In genomic region chr2:131154036-131154435, GRCm38 (mm10) we compare ENCODE assay signal across 31 mouse cellular contexts. TPM values are rescaled to one million over a fixed set of nuclear protein-coding genes. Genes with fewer than 3 reads are reported as not detected.
DNase-seq lines count a peak whose midpoint lies in the region; ATAC-seq lines count a peak whose summit lies in the region.
"Had no signal": no experiment of that assay in that cellular context is flagged by ENCODE, and none has a peak within 500 bp of the region (broad histone marks: within the 10 kb centered on the region; RNA-seq: fewer than 3 reads in every experiment).

No protein-coding gene starts in this region.

- H3K27ac ChIP-seq in liver, embryonic 12.5 days, result peak overlapping the region; percentile 85; the same call in 1 of the 2 replicates
- no peak overlapping the region for H3K27ac ChIP-seq in liver, embryonic 11.5 days (ENCODE audit: low read depth, low read length)
- H3K27ac ChIP-seq in liver, embryonic 15.5 days (replicated peaks), result peak overlapping the region; percentile 86
- 0 out of 2 replicates have a peak overlapping the region, but pooled peaks have one; percentile 14 for H3K27ac ChIP-seq in liver, embryonic 16.5 days (ENCODE audit: low read length)
- no peak overlapping the region for H3K27ac ChIP-seq in hindbrain, embryonic 11.5 days (ENCODE audit: low read depth, low read length)
- H3K27ac ChIP-seq: embryonic facial prominence, embryonic 13.5 days; embryonic facial prominence, embryonic 15.5 days; forebrain, embryonic 10.5 days; forebrain, embryonic 12.5 days had no signal

- ATAC-seq in liver, embryonic 12.5 days, result no peak
- no peak for ATAC-seq in liver, embryonic 11.5 days (replicated peaks; ENCODE audit: low FRiP score)
- no peak for ATAC-seq in liver, embryonic 15.5 days (ENCODE audit: insufficient read depth)
- no peak for ATAC-seq in liver, embryonic 16.5 days (ENCODE audit: low read depth)
- ATAC-seq in hindbrain, embryonic 11.5 days (ENCODE audit: low FRiP score), result no peak
- ATAC-seq: forebrain, embryonic 14.5 days; forebrain, embryonic 16.5 days had no signal

- 84% methylated on average over 4 of the region's 4 CpGs for WGBS in liver, embryonic 12.5 days (ENCODE audit: insufficient replicate concordance)
- WGBS in liver, embryonic 11.5 days, result 84% methylated on average over 4 of the region's 4 CpGs
- 86% methylated on average over 4 of the region's 4 CpGs for WGBS in liver, embryonic 15.5 days (ENCODE audit: insufficient replicate concordance)
- 92% methylated on average over 4 of the region's 4 CpGs for WGBS in liver, embryonic 16.5 days (ENCODE audit: insufficient replicate concordance)
- WGBS in hindbrain, embryonic 11.5 days, result 92% methylated on average over 4 of the region's 4 CpGs

- H3K4me3 ChIP-seq in liver, embryonic 12.5 days, result no peak overlapping the region
- H3K4me3 ChIP-seq in liver, embryonic 11.5 days (ENCODE audit: low read depth, low read length), result no peak overlapping the region
- H3K4me3 ChIP-seq in liver, embryonic 15.5 days (replicated peaks), result no peak overlapping the region
- H3K4me3 ChIP-seq in liver, embryonic 16.5 days (ENCODE audit: low read depth, low read length), result no peak overlapping the region
- no peak overlapping the region for H3K4me3 ChIP-seq in hindbrain, embryonic 11.5 days (ENCODE audit: low read depth, low read length)
- H3K4me3 ChIP-seq: embryonic facial prominence, embryonic 13.5 days; embryonic facial prominence, embryonic 15.5 days; forebrain, embryonic 10.5 days; forebrain, embryonic 12.5 days had no signal

- DNase-seq in adrenal gland, adult 2 months, result peak; percentile 45
- DNase-seq in adrenal gland, postnatal 14 days, result no peak
- DNase-seq in liver, embryonic 11.5 days (ENCODE audit: low spot score), result no peak
- no peak for DNase-seq in liver
- no peak for DNase-seq in hindbrain, embryonic 11.5 days (ENCODE audit: low spot score)
- DNase-seq: adrenal gland, postnatal 10 days; cerebellum, adult 11 months; cerebellum, adult 18-20 months; cerebellum, adult 8-10 months; cerebellum, adult 9-11 months; cerebellum, postnatal 14 days; cerebellum, postnatal 36 days; embryo, embryonic 11 days had no signal

- no peak overlapping the region for H3K9ac ChIP-seq in liver, embryonic 12.5 days
- H3K9ac ChIP-seq in liver, embryonic 11.5 days (ENCODE audit: low read depth, low read length), result no peak overlapping the region
- no peak overlapping the region for H3K9ac ChIP-seq in liver, embryonic 15.5 days
- H3K9ac ChIP-seq in liver, embryonic 16.5 days (ENCODE audit: low read depth, low read length), result no peak overlapping the region
- no peak overlapping the region for H3K9ac ChIP-seq in hindbrain, embryonic 11.5 days (ENCODE audit: low read depth, low read length)
- H3K9ac ChIP-seq: embryonic facial prominence, embryonic 13.5 days; embryonic facial prominence, embryonic 15.5 days; forebrain, embryonic 12.5 days had no signal

- peaks cover 89% of the 10 kb centered on the region for H3K4me1 ChIP-seq in liver, embryonic 12.5 days
- H3K4me1 ChIP-seq in liver, embryonic 11.5 days (replicated peaks; ENCODE audit: control insufficient read depth, insufficient read depth, low read length), result peaks cover 22% of the 10 kb centered on the region
- H3K4me1 ChIP-seq in liver, embryonic 15.5 days (replicated peaks), result peaks cover 82% of the 10 kb centered on the region
- peaks cover 65% of the 10 kb centered on the region for H3K4me1 ChIP-seq in liver, embryonic 16.5 days (ENCODE audit: control insufficient read depth, low read depth, low read length)
- no peaks in the 10 kb centered on the region for H3K4me1 ChIP-seq in hindbrain, embryonic 11.5 days (replicated peaks; ENCODE audit: control insufficient read depth, insufficient read depth, low read length)

- H3K27me3 ChIP-seq in liver, embryonic 12.5 days (replicated peaks), result no peaks in the 10 kb centered on the region
- H3K27me3 ChIP-seq in liver, embryonic 11.5 days (replicated peaks; ENCODE audit: control insufficient read depth, insufficient read depth, low read length), result no peaks in the 10 kb centered on the region
- no peaks in the 10 kb centered on the region for H3K27me3 ChIP-seq in liver, embryonic 15.5 days
- H3K27me3 ChIP-seq in liver, embryonic 16.5 days (ENCODE audit: control insufficient read depth, insufficient read depth, low read depth, low read length), result no peaks in the 10 kb centered on the region
- H3K27me3 ChIP-seq in hindbrain, embryonic 11.5 days (ENCODE audit: control insufficient read depth, insufficient read depth, low read length), result no peaks in the 10 kb centered on the region
- H3K27me3 ChIP-seq: embryonic facial prominence, embryonic 13.5 days; embryonic facial prominence, embryonic 15.5 days; forebrain, embryonic 12.5 days had no signal

- H3K9me3 ChIP-seq in liver, embryonic 12.5 days (replicated peaks), result no peaks in the 10 kb centered on the region
- no peaks in the 10 kb centered on the region for H3K9me3 ChIP-seq in liver, embryonic 11.5 days (ENCODE audit: control insufficient read depth, low read length)
- H3K9me3 ChIP-seq in liver, embryonic 15.5 days (replicated peaks), result no peaks in the 10 kb centered on the region
- H3K9me3 ChIP-seq in liver, embryonic 16.5 days (replicated peaks; ENCODE audit: control insufficient read depth, low read length), result no peaks in the 10 kb centered on the region
- H3K9me3 ChIP-seq in hindbrain, embryonic 11.5 days (ENCODE audit: control insufficient read depth, low read length), result no peaks in the 10 kb centered on the region
- H3K9me3 ChIP-seq: embryonic facial prominence, embryonic 13.5 days; embryonic facial prominence, embryonic 15.5 days; forebrain, embryonic 10.5 days; forebrain, embryonic 12.5 days had no signal

- no peak overlapping the region for H3K4me2 ChIP-seq in liver, embryonic 12.5 days
- H3K4me2 ChIP-seq in liver, embryonic 11.5 days, result no peak overlapping the region
- H3K4me2 ChIP-seq in liver, embryonic 15.5 days, result no peak overlapping the region
- H3K4me2 ChIP-seq in liver, embryonic 16.5 days (ENCODE audit: low read depth, low read length), result no peak overlapping the region
- H3K4me2 ChIP-seq in hindbrain, embryonic 11.5 days (replicated peaks; ENCODE audit: low read depth, low read length), result no peak overlapping the region
- H3K4me2 ChIP-seq: embryonic facial prominence, embryonic 13.5 days; embryonic facial prominence, embryonic 15.5 days; forebrain, embryonic 12.5 days had no signal

- peaks cover 88% of the 10 kb centered on the region for H3K36me3 ChIP-seq in liver, embryonic 12.5 days
- H3K36me3 ChIP-seq in liver, embryonic 11.5 days (ENCODE audit: control insufficient read depth, insufficient read depth, low read length), result peaks cover 10% of the 10 kb centered on the region
- H3K36me3 ChIP-seq in liver, embryonic 15.5 days (replicated peaks), result peaks cover 78% of the 10 kb centered on the region
- peaks cover 43% of the 10 kb centered on the region for H3K36me3 ChIP-seq in liver, embryonic 16.5 days (ENCODE audit: control insufficient read depth, insufficient read depth)
- no peaks in the 10 kb centered on the region; the same call in 1 of the 2 replicates for H3K36me3 ChIP-seq in hindbrain, embryonic 11.5 days (ENCODE audit: control insufficient read depth, insufficient read depth, low read length)

RNA-seq across cellular contexts. Expression of gene 1700037H04Rik, which starts 5.8 kb away (rescaled TPM):
- 100 to 1,000 TPM; 114 to 123 TPM for total RNA-seq in adrenal gland, adult 2 months (2021)
- polyA plus RNA-seq in adrenal gland, adult 2 months (2012; rRNA removed), result 195 and 319 TPM in 2 replicates
- total RNA-seq in adrenal gland, postnatal 14 days (2021), result 69.4 and 79.8 TPM in 2 replicates
- polyA plus RNA-seq in liver, embryonic 12.5 days (2016; fragmentation: Nextera tagmentation; extraction: Ambion mirVana), result 131 and 141 TPM in 2 replicates
- polyA plus RNA-seq in liver, embryonic 11.5 days (2014; fragmentation: Nextera tagmentation; extraction: Ambion mirVana), result 130 TPM in 2 replicates
- 135 and 147 TPM in 2 replicates for polyA plus RNA-seq in liver, embryonic 15.5 days (2015; fragmentation: Nextera tagmentation; extraction: Ambion mirVana)
- 129 and 133 TPM in 2 replicates for polyA plus RNA-seq in liver, embryonic 16.5 days (2015; fragmentation: Nextera tagmentation; extraction: Ambion mirVana)
- 122 and 123 TPM in 2 replicates for polyA plus RNA-seq in hindbrain, embryonic 11.5 days (2014; fragmentation: Nextera tagmentation; extraction: Ambion mirVana)

RNA-seq across cellular contexts. Expression of gene Gm11037, which starts 20.7 kb away (rescaled TPM):
- not detected for total RNA-seq in adrenal gland, adult 2 months (2021)
- not detected in 2 replicates for polyA plus RNA-seq in adrenal gland, adult 2 months (2012; rRNA removed)
- not detected in 2 replicates for total RNA-seq in adrenal gland, postnatal 14 days (2021)
- not detected in 2 replicates for polyA plus RNA-seq in liver, embryonic 12.5 days (2016; fragmentation: Nextera tagmentation; extraction: Ambion mirVana)
- not detected in 2 replicates for polyA plus RNA-seq in liver, embryonic 11.5 days (2014; fragmentation: Nextera tagmentation; extraction: Ambion mirVana)
- polyA plus RNA-seq in liver, embryonic 15.5 days (2015; fragmentation: Nextera tagmentation; extraction: Ambion mirVana), result not detected in 2 replicates
- not detected in 2 replicates for polyA plus RNA-seq in liver, embryonic 16.5 days (2015; fragmentation: Nextera tagmentation; extraction: Ambion mirVana)
- not detected in 2 replicates for polyA plus RNA-seq in hindbrain, embryonic 11.5 days (2014; fragmentation: Nextera tagmentation; extraction: Ambion mirVana)
- total RNA-seq: adrenal gland, postnatal 10 days; adrenal gland, postnatal 4 days; common myeloid progenitor, adult 5-6 weeks; ES-E14; MEL had no signal
- polyA plus RNA-seq: brain, embryonic 14.5 days; C2C12; embryonic facial prominence, embryonic 11.5 days; embryonic facial prominence, embryonic 13.5 days; embryonic facial prominence, embryonic 15.5 days; erythroblast, embryonic 14.5 days; forebrain, embryonic 10.5 days; forebrain, embryonic 12.5 days; forebrain, embryonic 14.5 days; forebrain, embryonic 16.5 days; frontal cortex, adult 2 months had no signal

RNA-seq across cellular contexts. Expression of gene Cenpb, which starts 25.8 kb away (rescaled TPM):
- total RNA-seq in adrenal gland, adult 2 months (2021), result 10 to 100 TPM; 47.7 to 88.5 TPM
- polyA plus RNA-seq in adrenal gland, adult 2 months (2012; rRNA removed), result 94.5 and 107 TPM in 2 replicates
- 65.6 and 70.4 TPM in 2 replicates for total RNA-seq in adrenal gland, postnatal 14 days (2021)
- polyA plus RNA-seq in liver, embryonic 12.5 days (2016; fragmentation: Nextera tagmentation; extraction: Ambion mirVana), result 5.9 and 6.5 TPM in 2 replicates
- 3.8 and 4.9 TPM in 2 replicates for polyA plus RNA-seq in liver, embryonic 11.5 days (2014; fragmentation: Nextera tagmentation; extraction: Ambion mirVana)
- polyA plus RNA-seq in liver, embryonic 15.5 days (2015; fragmentation: Nextera tagmentation; extraction: Ambion mirVana), result 4.1 and 5.4 TPM in 2 replicates
- polyA plus RNA-seq in liver, embryonic 16.5 days (2015; fragmentation: Nextera tagmentation; extraction: Ambion mirVana), result 3.0 and 3.2 TPM in 2 replicates
- 8.8 and 9.0 TPM in 2 replicates for polyA plus RNA-seq in hindbrain, embryonic 11.5 days (2014; fragmentation: Nextera tagmentation; extraction: Ambion mirVana)

RNA-seq across cellular contexts. Expression of gene Hspa12b, which starts 27.0 kb away (rescaled TPM):
- 10 to 100 TPM in 1 of 2 experiments, 1 to 10 TPM in 1; 6.9 to 12.6 TPM for total RNA-seq in adrenal gland, adult 2 months (2021)
- 9.4 and 16.4 TPM in 2 replicates for polyA plus RNA-seq in adrenal gland, adult 2 months (2012; rRNA removed)
- 23.3 and 26.1 TPM in 2 replicates for total RNA-seq in adrenal gland, postnatal 14 days (2021)
- polyA plus RNA-seq in liver, embryonic 12.5 days (2016; fragmentation: Nextera tagmentation; extraction: Ambion mirVana), result 4.2 TPM in 2 replicates
- 5.5 TPM in 2 replicates for polyA plus RNA-seq in liver, embryonic 11.5 days (2014; fragmentation: Nextera tagmentation; extraction: Ambion mirVana)
- polyA plus RNA-seq in liver, embryonic 15.5 days (2015; fragmentation: Nextera tagmentation; extraction: Ambion mirVana), result 1.8 and 1.9 TPM in 2 replicates
- 2.0 TPM in 2 replicates for polyA plus RNA-seq in liver, embryonic 16.5 days (2015; fragmentation: Nextera tagmentation; extraction: Ambion mirVana)
- 4.0 and 4.6 TPM in 2 replicates for polyA plus RNA-seq in hindbrain, embryonic 11.5 days (2014; fragmentation: Nextera tagmentation; extraction: Ambion mirVana)

RNA-seq across cellular contexts. Expression of gene Cdc25b, which starts 32.7 kb away (rescaled TPM):
- 1 to 10 TPM; 3.4 to 5.5 TPM for total RNA-seq in adrenal gland, adult 2 months (2021)
- 7.7 and 9.7 TPM in 2 replicates for polyA plus RNA-seq in adrenal gland, adult 2 months (2012; rRNA removed)
- total RNA-seq in adrenal gland, postnatal 14 days (2021), result 16.1 and 17.8 TPM in 2 replicates
- polyA plus RNA-seq in liver, embryonic 12.5 days (2016; fragmentation: Nextera tagmentation; extraction: Ambion mirVana), result 172 and 182 TPM in 2 replicates
- polyA plus RNA-seq in liver, embryonic 11.5 days (2014; fragmentation: Nextera tagmentation; extraction: Ambion mirVana), result 76.4 and 85.4 TPM in 2 replicates
- 236 and 279 TPM in 2 replicates for polyA plus RNA-seq in liver, embryonic 15.5 days (2015; fragmentation: Nextera tagmentation; extraction: Ambion mirVana)
- polyA plus RNA-seq in liver, embryonic 16.5 days (2015; fragmentation: Nextera tagmentation; extraction: Ambion mirVana), result 255 and 284 TPM in 2 replicates
- 102 and 106 TPM in 2 replicates for polyA plus RNA-seq in hindbrain, embryonic 11.5 days (2014; fragmentation: Nextera tagmentation; extraction: Ambion mirVana)

Comparison
In these comparisons a context has a peak if more than half of its experiments do, and no peak if none do; other contexts are left out.
1. H3K27ac ChIP-seq: peak in liver, embryonic 12.5 days (single experiment), liver, embryonic 15.5 days (single experiment) and liver, embryonic 16.5 days (single experiment); none in liver, embryonic 11.5 days (single experiment) and hindbrain, embryonic 11.5 days (single experiment).